Mouse (Mus musculus): ENCODE measurements at regions not wholly inside any gene's neighbourhood (a gene's known extent, or its start where the extent isn't known, plus 50 kb on each side); places are given as distances from the start of the nearest gene placed in this dataset.

- DNase-seq (ENCODE audit: low read depth, low spot score): no peak
These were observed 82.7 kb upstream of the Klf6 start for GRCm38 (mm10) chr13:5778443-5779171.

GRCm38 (mm10) chr13:5779410-5779809, 81.9 kb upstream of the Klf6 start:
- DNase-seq (ENCODE audit: low read depth, low spot score): peak; percentile 44

GRCm38 (mm10) chr13:5782540-5782939, 78.7 kb upstream of the Klf6 start:
- no peak for DNase-seq (ENCODE audit: low read depth, low spot score)

- DNase-seq (ENCODE audit: low read depth, low spot score): no peak
These were observed 74.2 kb upstream of the Klf6 start for GRCm38 (mm10) chr13:5787114-5787513.

GRCm38 (mm10) chr13:5789302-5789701, 72.0 kb upstream of the Klf6 start:
- no peak for DNase-seq (ENCODE audit: low read depth, low spot score)

- peak; percentile 21 for DNase-seq (ENCODE audit: low read depth, low spot score)
These were observed 59.2 kb upstream of the Klf6 start for GRCm38 (mm10) chr13:5802079-5802478.

GRCm38 (mm10) chr13:5802826-5803225, 58.5 kb upstream of the Klf6 start:
- DNase-seq (ENCODE audit: low read depth, low spot score): peak; percentile 63

- DNase-seq (ENCODE audit: low read depth, low spot score): peak; percentile 96
These were observed 57.5 kb upstream of the Klf6 start for GRCm38 (mm10) chr13:5803540-5804380.

GRCm38 (mm10) chr13:5804381-5804941, 56.8 kb upstream of the Klf6 start:
- peak; percentile 82 for DNase-seq (ENCODE audit: low read depth, low spot score)

- DNase-seq (ENCODE audit: low read depth, low spot score): no peak
These were observed 52.9 kb upstream of the Klf6 start for GRCm38 (mm10) chr13:5808380-5808779.
